Mouse (Mus musculus): ENCODE results near the gene Fam155a.

The Fam155a gene

GRCm38 (mm10) chr8:9174865-9175565 is 595.9 kb downstream of the Fam155a start:
- peak; percentile 46 for DNase-seq (ENCODE audit: low spot score)

GRCm38 (mm10) chr8:9171848-9172247 is 599.1 kb downstream of the Fam155a start:
- DNase-seq (ENCODE audit: low spot score) = no peak

- DNase-seq (ENCODE audit: low spot score) = no peak
These were observed 603.0 kb downstream of the Fam155a start for GRCm38 (mm10) chr8:9167995-9168394.

GRCm38 (mm10) chr8:9161606-9162005 is 609.4 kb downstream of the Fam155a start:
- DNase-seq (ENCODE audit: low spot score) = no peak

DNA sequence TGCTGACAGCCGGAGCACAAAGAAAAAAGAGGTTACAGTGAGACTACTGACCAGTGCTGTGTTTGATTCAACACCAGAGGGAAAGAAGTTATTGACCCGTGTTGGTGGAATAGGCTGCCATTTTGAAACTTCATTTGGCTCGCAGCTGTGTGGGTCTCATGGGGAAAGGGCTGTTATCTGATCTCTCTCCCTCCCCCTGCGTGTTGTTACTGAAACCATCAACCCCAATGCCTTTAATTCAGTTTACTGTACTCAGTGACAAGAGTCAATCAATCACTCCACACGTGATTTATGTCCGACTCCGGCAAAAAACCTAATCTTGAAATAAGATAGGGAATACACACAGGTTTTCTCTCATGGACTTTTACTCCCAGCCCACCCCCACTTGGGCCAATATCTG is 611.6 kb downstream of the Fam155a start:
- no peak for DNase-seq (ENCODE audit: low spot score)

GRCm38 (mm10) chr8:9158652-9159051 is 612.3 kb downstream of the Fam155a start:
- DNase-seq (ENCODE audit: low spot score) = no peak

DNA sequence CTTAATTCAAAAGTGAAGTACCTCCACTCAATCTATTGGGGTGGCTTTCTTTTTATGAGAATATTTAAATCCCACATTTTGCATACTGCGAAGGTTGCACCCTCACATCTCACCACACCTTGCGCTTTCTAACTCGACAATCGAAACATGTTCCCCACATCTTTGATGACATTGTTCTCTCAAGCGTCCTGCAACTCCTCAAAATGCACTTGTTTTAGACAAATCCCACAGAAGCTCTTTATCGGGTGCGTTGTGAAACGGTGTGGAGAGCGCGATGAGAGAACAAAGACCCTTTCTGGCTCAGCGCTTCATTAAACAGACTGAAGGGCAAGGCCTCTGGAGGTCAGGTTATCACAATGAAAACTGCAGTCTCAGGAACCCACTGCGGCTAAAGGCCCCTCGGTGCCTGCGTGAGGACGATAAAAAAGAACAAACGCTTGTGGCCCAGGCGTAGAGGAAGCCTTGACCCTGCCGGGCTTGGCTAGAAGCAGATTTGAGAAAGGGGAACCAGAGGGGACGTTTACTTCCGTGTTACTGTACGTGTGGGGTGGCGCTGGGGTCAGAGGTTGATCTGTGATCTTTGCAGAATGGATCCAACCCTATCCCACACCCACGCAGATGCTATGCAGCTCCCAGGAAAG is 613.7 kb downstream of the Fam155a start:
- DNase-seq (ENCODE audit: low spot score) = no peak
